Mouse (Mus musculus) limb, embryonic 11.5 days (tissue): ENCODE measurements around the gene Gdf1. TPM values are rescaled to one million over a fixed set of nuclear protein-coding genes. Genes with fewer than 3 reads are reported as not detected.
A peak's percentile ranks its signal among the peaks of the same experiment; 100 is the strongest.

Experiments used
- ATAC-seq: fragments of 200-750 bp; cut with Nextera tagmentation; 2 replicates; pipeline ENCODE4 v1.8.0; 2017; ENCODE audit warnings: low read depth; ENCODE audit not compliant: insufficient number of reproducible peaks, low FRiP score, low TSS enrichment
- DNase-seq: peaks from one replicate; pipeline ENCODE4 v3.0.0-alpha.2; 2015; ENCODE audit warnings: low spot score
- H3K27ac ChIP-seq: fragments of 300-500 bp; sonication (generic); replicated peaks from 2 replicates; pipeline ENCODE4 v1.5.1; 2014; ENCODE audit warnings: low read depth, mild to moderate bottlenecking, low read length
- H3K27me3 ChIP-seq: fragments of 300-500 bp; sonication (generic); 2 replicates; pipeline ENCODE4 v1.6.1; 2014; ENCODE audit warnings: mild to moderate bottlenecking, low read length, mixed read lengths; ENCODE audit not compliant: control insufficient read depth, insufficient read depth
- H3K36me3 ChIP-seq: fragments of 300-500 bp; sonication (generic); 2 replicates; pipeline ENCODE4 v1.6.1; 2014; ENCODE audit warnings: mild to moderate bottlenecking, low read length, moderate library complexity, mixed read lengths; ENCODE audit not compliant: control insufficient read depth, insufficient read depth
- H3K4me1 ChIP-seq: fragments of 300-500 bp; sonication (generic); 2 replicates; pipeline ENCODE4 v1.6.1; 2014; ENCODE audit warnings: low read length, mixed read lengths; ENCODE audit not compliant: control insufficient read depth, insufficient read depth
- H3K4me2 ChIP-seq: fragments of 300-500 bp; sonication (generic); 2 replicates; pipeline ENCODE4 v1.6.1; 2014; ENCODE audit warnings: low read depth, mild to moderate bottlenecking, moderate library complexity; ENCODE audit not compliant: severe bottlenecking
- H3K4me3 ChIP-seq: fragments of 300-500 bp; sonication (generic); 2 replicates; pipeline ENCODE4 v1.5.1; 2014; ENCODE audit warnings: low read depth, low read length
- H3K9ac ChIP-seq: fragments of 300-500 bp; sonication (generic); 2 replicates; pipeline ENCODE4 v1.6.1; 2014; ENCODE audit warnings: mild to moderate bottlenecking, low read length
- H3K9me3 ChIP-seq: fragments of 300-500 bp; sonication (generic); 2 replicates; pipeline ENCODE4 v1.6.1; 2016; ENCODE audit warnings: low read length; ENCODE audit not compliant: control insufficient read depth
- WGBS: fragments of 180-500 bp; shearing (Covaris S2); extraction: QIAGEN DNeasy Blood & Tissue Kit; methylation state at CpG from one replicate; pipeline ENCODE4 v1.1.7; 2014; 5-methylcytosine and 5-hydroxymethylcytosine counted together
- polyA plus RNA-seq: library from polyadenylated mRNA; unstranded; fragments of >200 nt; fragmentation: Nextera tagmentation; extraction: Ambion mirVana; gene quantifications from 2 replicates; pipeline ENCODE4 v1.2.1, GENCODE M21; 2014

Gene Gdf1
- polyA plus RNA-seq, 1 experiment from 2014 or later, result 4.2 TPM

- DNase-seq, result peak; percentile 90
- peaks cover 50% of the 10 kb centered on the region for H3K36me3 ChIP-seq
- H3K4me2 ChIP-seq, result 0 out of 2 replicates have a peak overlapping the region, but pooled peaks have one; percentile 7
- 25% methylated on average over 41 of the region's 41 CpGs for WGBS
- no peaks in the 10 kb centered on the region for H3K9me3 ChIP-seq
- no peaks in the 10 kb centered on the region for H3K27me3 ChIP-seq
- peak overlapping the region; percentile 49; the same call in 1 of the 2 replicates for H3K9ac ChIP-seq
- H3K4me1 ChIP-seq, result peaks cover 22% of the 10 kb centered on the region
- 0 out of 2 replicates have a peak overlapping the region, but pooled peaks have one; percentile 30 for H3K27ac ChIP-seq
- peak; percentile 65; the same call in 1 of the 2 replicates for ATAC-seq
- no peak overlapping the region for H3K4me3 ChIP-seq
Observed at GRCm38 (mm10) chr8:70332070-70332877, 2.7 kb downstream of the Gdf1 start.

GRCm38 (mm10) chr8:70332878-70333202 lies 3.2 kb downstream of the Gdf1 start:
- ATAC-seq (no peak), DNase-seq (no peak)
- Histone ChIP-seq H3K4me1 (peaks cover 22% of the 10 kb centered on the region), H3K4me3 (no peak overlapping the region), H3K27me3 (no peaks in the 10 kb centered on the region), H3K36me3 (peaks cover 55% of the 10 kb centered on the region), H3K9ac (no peak overlapping the region), H3K9me3 (no peaks in the 10 kb centered on the region), H3K27ac (no peak overlapping the region), H3K4me2 (no peak overlapping the region)
- WGBS, result 87% methylated on average over 6 of the region's 6 CpGs

DNA sequence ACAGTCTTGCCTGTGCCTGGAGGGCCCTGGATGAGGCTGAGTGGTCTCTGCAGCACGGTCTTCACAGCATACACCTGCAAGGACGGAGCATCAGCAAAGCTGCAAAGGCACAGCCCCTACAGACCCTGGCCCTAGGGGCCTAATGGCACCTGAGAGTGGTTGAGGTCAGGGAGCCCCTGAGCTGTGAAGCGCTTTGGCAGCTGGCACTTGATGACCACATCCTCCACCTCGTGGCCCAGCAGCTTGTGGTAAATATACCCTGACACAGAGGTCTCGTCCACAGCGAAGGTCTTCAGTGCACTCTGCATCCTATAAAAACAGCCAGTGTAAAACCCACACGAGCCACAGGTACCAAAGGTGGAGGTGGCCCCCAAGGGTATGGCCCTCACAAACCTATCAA lies 9.3 kb downstream of the Gdf1 start:
- no peak overlapping the region for H3K4me3 ChIP-seq
- no peak overlapping the region for H3K4me2 ChIP-seq
- H3K36me3 ChIP-seq, result peaks cover 65% of the 10 kb centered on the region
- H3K9me3 ChIP-seq, result no peaks in the 10 kb centered on the region
- no peak for ATAC-seq
- no peak overlapping the region for H3K9ac ChIP-seq
- H3K27ac ChIP-seq, result no peak overlapping the region
- WGBS, result 96% methylated on average over 7 of the region's 7 CpGs
- DNase-seq, result no peak
- peaks cover 15% of the 10 kb centered on the region for H3K4me1 ChIP-seq
- no peaks in the 10 kb centered on the region for H3K27me3 ChIP-seq

DNA sequence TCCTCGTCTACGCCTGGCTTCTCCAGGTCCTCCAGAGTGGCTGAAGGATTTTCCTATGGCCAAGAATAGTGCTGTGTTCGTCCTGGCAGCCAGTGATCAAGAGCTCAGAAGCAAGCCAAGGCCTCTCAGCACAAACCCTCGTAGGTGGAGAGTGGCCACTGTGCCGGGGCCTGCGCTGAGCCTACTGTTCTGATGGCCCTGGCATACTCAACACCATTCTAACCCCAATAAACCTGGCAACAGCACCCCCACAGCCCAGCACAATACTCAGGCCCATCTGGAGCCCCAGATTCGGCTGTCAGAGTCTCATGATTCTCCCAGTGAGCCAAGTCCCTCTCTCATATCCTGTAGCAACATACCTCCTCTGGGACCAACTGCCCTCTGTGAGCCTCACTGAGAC lies 11.0 kb downstream of the Gdf1 start:
- no peaks in the 10 kb centered on the region for H3K27me3 ChIP-seq
- H3K36me3 ChIP-seq, result peaks cover 52% of the 10 kb centered on the region
- ATAC-seq (no peak), DNase-seq (no peak)
- no peak overlapping the region for H3K27ac ChIP-seq
- 91% methylated on average over 7 of the region's 7 CpGs for WGBS
- H3K9ac ChIP-seq, result no peak overlapping the region
- H3K4me3 ChIP-seq, result no peak overlapping the region
- peaks cover 22% of the 10 kb centered on the region for H3K4me1 ChIP-seq
- H3K9me3 ChIP-seq, result no peaks in the 10 kb centered on the region
- no peak overlapping the region for H3K4me2 ChIP-seq

GRCm38 (mm10) chr8:70342007-70342406 lies 12.4 kb downstream of the Gdf1 start:
- Histone ChIP-seq H3K27ac (no peak overlapping the region), H3K9me3 (no peaks in the 10 kb centered on the region), H3K4me2 (no peak overlapping the region), H3K4me3 (no peak overlapping the region), H3K27me3 (no peaks in the 10 kb centered on the region), H3K9ac (no peak overlapping the region), H3K36me3 (peaks cover 42% of the 10 kb centered on the region), H3K4me1 (peaks cover 22% of the 10 kb centered on the region)
- no peak for DNase-seq
- 84% methylated on average over 14 of the region's 14 CpGs for WGBS
- no peak for ATAC-seq

DNA sequence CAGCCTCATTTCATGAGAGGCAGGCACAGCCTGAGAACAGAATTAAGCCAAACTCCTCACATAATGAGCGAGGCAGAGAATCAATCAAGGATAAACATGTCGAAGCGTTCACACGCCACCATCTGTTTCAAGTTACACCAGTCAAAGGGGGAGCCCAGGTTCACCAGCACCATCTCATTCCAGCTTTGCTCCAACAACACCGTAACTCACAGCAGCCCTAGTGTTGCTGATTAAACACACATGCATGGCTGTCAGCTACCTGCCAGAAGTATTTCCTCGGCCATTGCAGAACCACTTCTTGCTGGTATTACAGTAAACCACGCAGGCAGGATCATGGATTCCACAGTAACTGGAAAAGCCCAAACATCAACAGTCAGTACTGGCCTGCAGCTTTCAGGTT lies 13.5 kb downstream of the Gdf1 start:
- WGBS, result 22% methylated on average over 7 of the region's 7 CpGs
- Histone ChIP-seq H3K4me1 (peaks cover 22% of the 10 kb centered on the region), H3K9ac (no peak overlapping the region), H3K36me3 (peaks cover 31% of the 10 kb centered on the region), H3K9me3 (no peaks in the 10 kb centered on the region), H3K27ac (peak overlapping the region; percentile 59; the same call in 1 of the 2 replicates), H3K27me3 (no peaks in the 10 kb centered on the region), H3K4me2 (no peak overlapping the region), H3K4me3 (no peak overlapping the region)
- ATAC-seq, result no peak
- peak; percentile 67 for DNase-seq

DNA sequence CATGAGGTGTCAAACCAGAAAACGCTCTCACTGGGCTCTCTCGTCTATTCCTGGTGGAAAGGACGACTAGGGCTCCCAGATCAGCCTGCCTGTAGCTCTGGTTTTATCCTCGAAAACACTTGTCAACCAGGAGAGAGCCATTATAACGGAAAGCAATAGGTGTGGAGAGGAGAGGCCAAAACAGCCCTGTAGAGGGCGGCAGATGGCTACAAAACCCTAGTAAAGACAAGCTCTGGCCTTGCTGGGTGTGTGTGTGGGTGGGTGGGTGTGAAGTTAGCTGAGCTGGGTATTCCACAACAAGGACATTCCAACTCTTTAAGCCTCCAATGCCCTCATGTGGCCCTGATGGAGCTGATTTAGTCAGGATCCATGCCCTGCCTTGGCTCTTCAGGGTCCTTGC lies 14.1 kb downstream of the Gdf1 start:
- peak; percentile 73 for DNase-seq
- WGBS, result 48% methylated on average over 6 of the region's 6 CpGs
- H3K4me2 ChIP-seq, result 0 out of 2 replicates have a peak overlapping the region, but pooled peaks have one; percentile 4
- H3K9me3 ChIP-seq, result no peaks in the 10 kb centered on the region
- H3K4me1 ChIP-seq, result peaks cover 22% of the 10 kb centered on the region
- H3K27ac ChIP-seq, result peak overlapping the region; percentile 59; the same call in 1 of the 2 replicates
- no peaks in the 10 kb centered on the region for H3K27me3 ChIP-seq
- ATAC-seq, result no peak
- peaks cover 28% of the 10 kb centered on the region for H3K36me3 ChIP-seq
- no peak overlapping the region for H3K4me3 ChIP-seq
- H3K9ac ChIP-seq, result no peak overlapping the region; the same call in 1 of the 2 replicates

DNA sequence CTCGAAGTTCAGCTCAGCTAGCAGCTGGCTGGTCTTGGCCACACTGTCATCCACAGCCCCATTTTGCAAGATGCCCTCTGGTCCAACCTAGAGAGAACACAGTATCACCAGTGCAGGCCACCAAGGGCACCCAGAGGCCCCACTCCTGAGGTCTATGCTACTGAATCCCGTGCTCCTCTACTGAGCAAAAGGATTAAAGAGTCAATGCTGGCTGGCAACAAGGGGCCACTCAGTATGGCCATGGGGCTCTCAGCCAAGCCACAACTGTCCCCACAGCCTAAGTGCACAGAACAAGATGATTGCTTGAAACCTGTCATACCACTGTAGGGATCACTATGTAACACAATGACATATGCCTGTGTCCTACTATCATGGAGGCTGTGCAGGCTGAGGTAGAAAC lies 14.7 kb downstream of the Gdf1 start:
- Histone ChIP-seq H3K4me3 (no peak overlapping the region), H3K4me1 (peaks cover 22% of the 10 kb centered on the region), H3K9ac (0 out of 2 replicates have a peak overlapping the region, but pooled peaks have one; percentile 37), H3K4me2 (no peak overlapping the region), H3K27me3 (no peaks in the 10 kb centered on the region), H3K36me3 (peaks cover 27% of the 10 kb centered on the region), H3K27ac (no peak overlapping the region), H3K9me3 (no peaks in the 10 kb centered on the region)
- ATAC-seq (no peak), DNase-seq (no peak)
- 88% methylated on average over 2 of the region's 2 CpGs for WGBS
